Mouse (Mus musculus) midbrain, embryonic 13.5 days (tissue): ENCODE data around the gene Gm5148. TPM values are rescaled to one million over a fixed set of nuclear protein-coding genes. Genes with fewer than 3 reads are reported as not detected.

Experiments
- polyA plus RNA-seq: library from polyadenylated mRNA; unstranded; fragments of >200 nt; fragmentation: Nextera tagmentation; extraction: Ambion mirVana; gene quantifications from 2 replicates; pipeline ENCODE4 v1.2.1, GENCODE M21; 2015

Gm5148 gene
- polyA plus RNA-seq, 1 experiment from 2014 or later: 6.0 TPM

Other genes with a start within 250 kb of the Gm5148 start
- gene Spry1, start 84.5 kb downstream of the Gm5148 start, polyA plus RNA-seq: 5.8 and 7.3 TPM in 2 replicates